Mouse (Mus musculus): ENCODE data around the gene Mtmr4.

Mtmr4 gene

DNA sequence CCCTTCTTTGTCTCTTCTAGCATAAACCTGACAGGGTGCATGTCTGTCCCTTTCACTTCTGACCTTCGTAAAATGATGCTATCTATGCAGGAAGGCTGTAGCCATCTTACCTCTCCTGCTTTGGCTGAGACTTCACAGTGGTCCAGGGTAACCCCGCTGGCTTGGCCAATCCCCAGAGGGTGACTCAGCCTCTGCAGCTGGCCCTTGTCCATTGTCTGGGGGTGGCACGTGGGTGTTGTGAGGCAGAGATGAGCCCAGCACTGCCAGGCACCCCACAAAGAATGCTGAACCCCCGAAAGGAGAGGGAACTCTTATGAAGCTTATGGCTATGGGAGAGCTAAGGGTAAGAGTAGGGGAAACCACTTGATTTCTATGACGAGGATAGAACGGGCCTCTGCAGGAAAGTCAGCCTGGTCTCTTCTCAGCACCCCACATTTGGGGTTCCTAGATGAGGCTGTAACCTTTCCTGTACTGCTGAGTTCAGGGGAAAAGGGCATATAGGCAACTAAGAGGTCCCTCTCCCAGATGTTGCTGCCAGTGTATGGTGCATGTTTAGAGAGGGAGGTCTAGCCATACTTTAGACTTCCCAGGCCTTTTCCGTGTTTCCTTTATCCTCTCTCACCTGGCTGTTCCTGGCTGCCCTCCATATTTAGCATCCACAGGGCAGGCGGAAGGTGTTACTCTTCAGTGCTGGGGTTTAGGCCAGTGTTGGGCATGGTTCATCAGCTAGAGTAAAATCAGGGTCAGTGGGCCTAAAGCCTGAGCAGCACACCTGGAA lies 9.8 kb upstream of the Mtmr4 start:
- no peak for DNase-seq (ENCODE audit: low read depth)

DNA sequence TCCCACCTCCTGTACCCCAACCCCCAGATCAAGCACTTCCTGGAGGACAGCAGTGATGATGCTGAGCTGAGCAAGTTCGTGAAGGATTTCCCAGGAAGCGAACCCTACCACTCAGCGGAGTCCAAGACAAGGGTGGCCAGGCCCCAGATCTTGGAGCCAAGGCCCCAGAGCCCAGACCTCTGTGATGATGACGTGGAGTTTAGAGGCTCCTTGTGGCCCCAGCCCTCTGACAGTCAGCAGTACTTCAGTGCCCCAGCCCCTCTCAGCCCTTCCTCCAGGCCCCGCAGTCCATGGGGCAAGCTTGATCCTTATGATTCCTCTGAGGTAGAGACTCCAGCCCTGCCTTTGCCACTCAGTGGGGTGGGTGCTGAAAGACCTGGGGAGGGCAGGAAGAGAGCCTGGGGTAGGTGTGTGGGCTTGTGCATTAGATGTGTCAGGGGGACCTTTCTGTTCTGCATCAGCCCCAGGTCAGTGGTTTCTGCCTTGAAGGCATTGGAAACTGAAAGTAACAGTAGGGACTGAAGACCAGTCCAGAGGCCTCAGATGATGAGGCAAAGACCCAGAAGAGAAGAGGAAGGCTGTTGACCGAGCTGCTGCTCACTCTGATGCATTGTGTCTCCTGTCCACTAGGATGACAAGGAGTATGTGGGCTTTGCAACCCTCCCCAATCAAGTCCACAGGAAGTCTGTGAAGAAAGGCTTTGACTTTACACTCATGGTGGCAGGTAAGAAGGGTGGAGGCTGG lies 8.5 kb upstream of the Mtmr4 start:
- no peak for DNase-seq (ENCODE audit: low read depth)

DNA sequence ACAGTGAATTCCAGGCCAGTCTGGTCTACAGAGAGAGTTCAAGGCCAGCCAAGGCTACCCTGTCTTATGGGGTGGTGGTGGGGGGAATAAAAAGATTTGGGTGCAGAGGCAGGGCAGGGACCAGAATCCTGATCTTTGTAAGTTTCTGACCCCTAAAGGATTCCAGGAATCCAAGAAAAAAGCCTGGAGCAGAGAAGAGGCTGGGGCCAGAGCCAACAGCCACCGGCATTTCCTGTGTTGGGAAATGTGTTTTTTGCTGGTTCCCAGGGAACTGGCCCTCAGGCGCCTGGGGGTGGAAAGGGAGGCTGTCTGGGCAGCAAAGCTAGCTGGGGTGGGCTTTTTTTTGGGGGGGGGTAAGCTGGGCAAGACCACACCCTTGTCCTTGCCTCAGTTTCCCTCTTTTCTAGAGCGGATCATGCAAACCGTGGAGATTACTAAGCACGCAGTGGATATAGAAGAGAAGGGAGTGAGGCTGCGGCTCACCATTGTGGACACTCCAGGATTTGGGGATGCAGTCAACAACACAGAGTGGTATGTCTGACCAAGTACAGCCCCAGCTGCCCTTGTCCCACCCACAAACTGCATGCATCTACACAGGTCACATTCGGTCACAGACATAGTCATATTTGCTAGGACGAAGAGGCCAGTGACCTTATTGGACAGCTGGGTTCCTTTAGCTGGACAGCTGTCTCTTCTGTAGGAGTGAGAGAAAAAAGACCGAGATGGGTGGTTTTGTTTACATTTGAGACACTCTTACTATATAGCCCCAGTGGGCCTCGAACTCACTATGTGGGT lies 7.1 kb upstream of the Mtmr4 start:
- no peak for DNase-seq (ENCODE audit: low read depth)

DNA sequence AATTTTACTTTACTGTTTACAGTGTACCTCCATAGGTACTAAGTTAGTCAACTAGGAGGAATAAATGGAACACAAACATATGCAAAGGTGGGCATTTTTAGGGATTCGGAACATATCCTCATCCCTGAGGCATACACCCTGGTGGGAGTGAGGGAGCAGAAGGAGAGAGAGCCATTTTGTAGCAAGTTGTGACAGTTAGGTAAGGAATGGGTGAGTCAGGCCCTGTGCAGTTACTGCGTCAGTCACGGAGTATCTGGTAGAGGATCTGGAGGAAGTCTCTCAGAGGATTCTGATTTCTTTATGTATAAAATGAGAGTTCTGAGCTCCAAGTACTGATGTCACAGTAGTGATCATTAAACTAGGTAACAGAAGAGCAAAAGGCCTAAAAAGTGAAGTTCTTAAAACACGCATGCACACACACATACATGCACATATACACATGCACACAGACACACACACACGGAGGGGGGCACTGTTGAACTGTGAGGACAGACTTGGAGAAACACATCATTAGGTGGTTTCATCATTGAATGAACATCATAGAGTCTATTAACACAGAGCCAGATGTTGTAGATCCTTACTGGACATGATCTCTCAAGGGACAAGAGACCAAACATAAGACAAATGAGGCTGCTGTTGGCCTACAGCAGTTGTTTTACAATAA lies 4.6 kb upstream of the Mtmr4 start:
- DNase-seq (ENCODE audit: low read depth), result no peak

DNA sequence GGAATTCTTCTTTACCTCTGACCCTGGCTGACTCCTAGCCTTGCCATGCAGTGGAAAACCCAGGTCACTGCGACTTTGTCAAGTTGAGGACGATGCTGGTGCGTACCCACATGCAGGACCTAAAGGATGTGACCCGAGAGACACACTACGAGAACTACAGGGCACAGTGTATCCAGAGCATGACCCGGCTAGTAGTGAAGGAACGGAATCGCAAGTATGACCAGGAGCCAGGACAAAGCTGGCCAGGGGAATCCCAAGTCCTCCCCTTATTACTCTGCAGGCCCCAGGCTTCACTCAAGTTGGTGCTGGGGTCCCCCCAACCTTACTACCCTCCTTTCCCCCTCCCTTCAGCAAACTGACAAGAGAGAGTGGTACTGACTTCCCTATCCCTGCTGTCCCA lies 2.4 kb upstream of the Mtmr4 start:
- DNase-seq (ENCODE audit: low read depth), result no peak

DNA sequence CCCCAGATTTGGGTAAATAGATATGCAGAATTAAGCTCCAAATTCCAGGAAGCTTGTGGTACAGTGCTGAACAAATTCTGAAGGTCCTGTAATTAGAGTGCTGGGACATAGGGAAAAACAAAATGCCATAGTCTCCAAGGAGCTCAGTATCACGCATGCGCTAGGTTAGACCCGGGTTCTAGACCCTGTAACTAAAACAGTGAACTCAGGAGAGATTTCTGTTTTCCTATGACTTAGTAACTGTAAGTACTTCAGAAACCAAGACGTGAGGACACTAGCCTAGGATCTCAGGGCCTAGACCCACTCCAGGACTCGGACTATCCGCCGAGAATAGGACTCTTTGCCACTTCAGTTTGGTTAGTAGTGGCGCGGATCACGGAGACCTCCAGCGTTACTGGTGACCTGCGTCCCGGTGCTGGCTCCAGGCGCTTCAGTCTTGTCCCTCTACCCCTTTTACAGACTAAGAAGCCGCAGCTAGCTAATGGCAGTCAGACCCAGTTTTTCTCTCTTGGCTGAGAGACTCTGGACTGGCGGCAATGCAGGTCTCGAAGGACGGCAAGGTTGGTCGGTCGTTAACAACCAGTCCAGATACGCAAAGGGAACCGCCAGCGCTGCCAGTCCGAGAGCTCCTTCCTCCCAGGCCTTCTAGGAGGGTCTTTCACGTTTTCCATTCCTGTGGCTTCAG lies 979 bp upstream of the Mtmr4 start:
- DNase-seq (ENCODE audit: low read depth), result peak; percentile 48

DNA sequence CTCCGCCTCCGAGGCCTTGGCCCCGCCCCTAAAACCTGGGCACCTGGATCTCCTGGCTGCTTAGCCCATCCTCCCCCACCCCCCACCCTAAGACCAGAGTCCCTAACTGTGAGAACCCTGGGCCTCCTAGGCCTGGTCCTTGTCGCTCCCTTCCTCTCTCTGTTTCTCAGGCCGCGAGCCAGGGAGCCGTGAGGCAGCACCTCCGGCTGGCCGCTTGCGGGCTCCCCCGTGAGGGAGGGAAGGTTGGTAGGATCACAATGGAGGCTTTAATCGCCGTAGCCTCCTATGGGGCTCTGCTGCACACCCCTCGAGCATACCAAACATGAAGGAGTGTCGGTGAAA lies 363 bp downstream of the Mtmr4 start:
- no peak for DNase-seq (ENCODE audit: low read depth)

DNA sequence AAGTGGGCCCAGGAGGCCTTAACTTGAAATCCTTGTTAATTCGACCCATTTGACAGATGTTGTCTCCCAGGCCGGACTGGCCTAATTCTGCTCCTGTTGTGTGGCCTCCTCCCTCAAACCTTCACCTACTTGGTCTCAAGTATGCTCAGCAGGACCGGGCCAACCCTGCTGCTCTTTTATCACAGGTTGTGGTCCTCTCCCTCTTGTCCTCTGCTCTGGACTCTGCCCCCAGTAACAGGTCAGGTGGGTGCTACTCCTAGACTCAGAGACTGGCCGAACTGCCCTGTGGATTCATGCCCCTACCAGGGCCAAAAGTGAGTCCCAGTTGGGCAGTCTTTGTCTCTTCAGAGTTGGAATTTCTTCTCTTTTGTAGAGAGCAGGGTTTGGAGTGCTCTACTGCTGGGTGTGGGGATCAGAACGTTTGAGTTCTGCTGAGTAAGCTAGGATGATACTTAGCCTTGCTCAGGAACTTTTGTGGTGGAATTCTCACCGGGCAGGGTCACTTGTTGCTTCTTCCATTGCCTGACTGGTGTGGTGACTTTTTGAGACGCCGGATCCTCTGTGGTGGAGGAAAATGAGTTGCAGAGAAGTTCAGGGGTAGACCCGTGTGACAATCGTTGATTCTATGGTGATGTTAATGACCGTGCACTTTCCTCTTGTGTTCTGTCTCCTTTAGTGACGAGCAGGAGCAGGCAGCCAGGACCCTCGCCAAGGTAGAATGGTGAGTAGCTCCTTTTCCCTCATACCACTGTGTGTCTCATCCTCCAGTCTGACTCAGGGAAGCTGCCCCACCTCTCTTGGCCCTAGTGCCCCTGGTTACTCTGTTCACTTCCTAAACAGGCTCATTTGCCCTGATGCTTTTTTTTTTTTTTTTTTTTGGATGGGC lies 994 bp downstream of the Mtmr4 start:
- peak; percentile 37 for DNase-seq (ENCODE audit: low read depth)

DNA sequence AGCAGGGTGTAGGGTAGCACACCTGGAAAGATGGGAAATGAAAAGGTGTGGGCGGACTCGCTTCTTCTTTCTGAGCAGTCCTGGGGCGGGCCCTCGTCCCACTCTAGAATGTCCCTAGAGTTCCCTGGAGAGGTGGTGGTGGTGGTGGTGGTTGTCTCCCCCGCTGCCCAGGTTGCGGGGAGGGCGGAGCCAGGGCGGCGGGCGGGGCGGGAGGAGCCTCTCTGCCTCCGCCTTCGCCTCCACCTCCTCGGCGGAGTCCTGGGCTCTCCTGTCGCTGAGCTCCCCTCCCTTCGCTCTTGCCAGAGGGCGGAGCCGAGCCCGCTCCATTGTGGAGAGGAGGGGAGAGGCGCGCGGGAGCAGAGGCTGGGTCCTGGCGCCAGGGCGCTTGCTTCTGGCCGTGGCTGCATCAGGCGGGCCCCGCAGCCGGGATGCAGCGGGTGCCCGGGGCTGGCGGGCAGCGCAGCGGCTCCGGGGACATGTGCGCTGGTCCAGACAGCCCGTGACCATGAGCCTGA lies 3.4 kb downstream of the Mtmr4 start:
- DNase-seq (ENCODE audit: low read depth), result no peak

DNA sequence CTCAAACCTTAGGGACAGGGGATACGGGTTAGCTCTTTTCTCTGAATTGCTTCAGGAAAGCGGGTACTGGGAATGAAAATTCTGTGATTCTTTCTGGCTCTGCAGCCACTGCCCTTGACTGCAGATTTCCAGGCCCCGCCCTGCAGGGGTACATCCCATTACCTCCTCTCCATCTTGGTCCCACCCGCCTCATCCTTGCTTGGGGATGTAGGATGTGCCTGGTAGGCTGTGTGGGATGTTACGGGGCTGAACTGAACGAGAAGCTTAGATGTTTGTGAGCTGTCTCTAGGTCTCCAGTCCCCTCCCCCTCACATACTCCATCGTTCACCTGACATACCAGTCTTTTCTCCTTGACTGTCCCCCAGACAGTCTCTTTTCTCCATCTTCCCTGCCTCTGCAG lies 4.0 kb downstream of the Mtmr4 start:
- no peak for DNase-seq (ENCODE audit: low read depth)

DNA sequence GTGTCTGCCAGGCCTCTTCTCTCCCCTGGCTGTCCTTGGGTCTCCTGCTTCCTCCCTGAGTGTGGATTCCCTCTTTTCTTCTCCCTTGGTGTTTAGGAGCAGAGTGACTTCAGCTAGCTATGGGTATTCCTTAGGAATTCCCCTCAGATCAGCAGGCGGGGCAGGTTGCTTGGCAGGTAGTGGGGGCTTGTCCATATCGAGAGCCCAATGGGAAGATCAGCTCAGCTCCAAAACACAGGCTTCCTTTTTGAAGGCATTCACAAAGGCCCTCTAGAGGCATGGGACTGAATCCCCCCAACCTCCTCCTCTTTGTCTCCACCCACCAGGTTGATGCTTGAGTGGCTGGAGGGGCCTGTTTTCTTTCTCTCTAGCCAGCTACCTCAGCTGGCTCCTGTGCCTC lies 4.5 kb downstream of the Mtmr4 start:
- DNase-seq (ENCODE audit: low read depth), result no peak

DNA sequence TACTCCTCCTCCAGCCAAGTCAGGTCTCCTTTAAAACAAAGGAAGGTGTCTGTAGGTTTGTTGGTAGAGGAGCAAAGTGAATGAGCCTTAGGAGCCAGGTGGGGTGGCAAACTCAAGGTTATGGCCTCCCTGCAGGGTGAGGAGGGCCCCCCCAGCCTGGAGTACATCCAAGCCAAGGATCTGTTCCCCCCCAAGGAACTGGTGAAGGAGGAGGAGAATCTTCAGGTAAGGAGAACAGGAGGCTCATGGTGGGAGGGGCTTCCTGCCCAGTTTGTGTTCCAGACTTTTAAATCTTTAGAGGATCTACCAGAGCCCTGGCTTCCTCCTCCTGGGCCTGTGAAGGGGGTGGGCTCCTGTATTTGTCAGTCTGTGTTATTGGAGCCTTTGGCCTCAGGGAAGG lies 5.1 kb downstream of the Mtmr4 start:
- no peak for DNase-seq (ENCODE audit: low read depth)

DNA sequence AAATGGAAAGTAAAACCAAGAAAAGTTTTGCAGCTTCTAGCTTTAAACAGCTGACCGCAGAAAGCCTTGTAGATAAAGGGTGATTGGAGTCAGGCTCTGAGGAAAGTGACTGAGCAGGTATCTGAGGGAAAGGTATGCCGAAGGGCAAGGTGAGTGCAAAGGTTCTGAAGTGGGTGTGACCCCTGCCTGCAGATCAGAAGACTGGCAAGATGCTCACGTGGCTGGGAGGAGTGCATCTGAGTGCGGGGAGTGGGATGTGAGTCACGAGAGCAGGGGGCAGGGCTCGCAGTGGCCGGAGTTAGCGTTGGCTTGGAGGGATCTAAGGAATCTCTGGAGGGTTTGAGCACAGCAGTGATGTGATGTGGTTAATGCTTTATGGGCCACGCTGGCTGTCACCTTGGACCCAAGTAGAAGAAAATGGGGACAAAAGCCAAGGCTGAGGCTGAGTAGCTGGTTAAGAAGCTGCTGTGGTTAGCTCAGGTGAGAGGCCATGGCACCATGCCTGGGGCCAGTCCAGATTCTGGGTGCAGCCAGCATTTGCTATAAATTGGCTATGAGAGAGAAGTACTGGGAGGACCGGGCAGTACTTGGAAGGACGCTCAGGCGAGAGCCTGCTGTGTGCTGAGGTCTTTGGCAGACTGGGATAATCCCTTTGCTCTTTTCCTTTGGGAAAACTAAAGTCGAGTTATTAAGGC lies 7.6 kb downstream of the Mtmr4 start:
- no peak for DNase-seq (ENCODE audit: low read depth)

DNA sequence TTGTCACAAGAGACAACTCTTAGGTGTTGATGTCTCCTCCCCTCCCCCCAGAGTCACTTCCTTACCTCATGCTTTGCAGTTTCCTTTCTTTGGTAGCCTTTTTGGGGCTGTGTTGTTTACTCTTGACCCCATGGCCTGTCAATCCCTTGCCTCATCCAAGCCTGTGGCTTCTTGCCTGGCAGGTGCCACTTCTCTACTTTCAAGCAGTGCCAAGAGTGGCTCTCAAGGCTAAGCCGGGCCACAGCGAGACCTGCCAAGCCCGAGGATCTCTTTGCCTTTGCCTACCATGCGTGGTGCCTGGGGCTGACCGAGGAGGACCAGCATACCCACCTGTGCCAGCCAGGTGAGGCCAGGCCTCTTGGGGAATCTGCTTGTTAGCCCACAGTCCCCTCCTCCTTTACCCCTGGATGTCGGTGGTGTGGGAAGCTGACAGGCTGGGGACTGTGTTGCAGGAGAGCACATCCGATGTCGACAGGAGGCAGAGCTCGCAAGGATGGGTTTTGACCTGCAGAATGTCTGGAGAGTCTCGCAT lies 8.4 kb downstream of the Mtmr4 start:
- no peak for DNase-seq (ENCODE audit: low read depth)

DNA sequence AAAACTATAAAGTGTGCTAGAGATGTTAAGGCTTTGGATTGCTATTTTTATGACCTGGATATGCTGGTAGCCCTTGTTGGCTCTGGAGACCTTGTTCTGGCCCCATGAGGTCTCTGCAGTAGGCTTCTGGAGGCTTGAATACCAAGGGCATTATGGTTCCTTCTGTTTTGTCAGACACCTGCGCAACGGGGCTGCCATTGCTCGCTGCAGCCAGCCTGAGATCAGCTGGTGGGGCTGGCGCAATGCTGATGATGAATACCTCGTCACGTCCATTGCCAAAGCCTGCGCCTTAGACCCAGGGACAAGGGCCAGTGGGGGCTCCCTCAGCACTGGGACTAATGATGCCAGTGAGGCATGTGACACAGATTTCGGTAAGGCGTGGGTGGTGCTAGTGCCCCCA lies 10.3 kb downstream of the Mtmr4 start:
- DNase-seq (ENCODE audit: low read depth), result no peak

DNA sequence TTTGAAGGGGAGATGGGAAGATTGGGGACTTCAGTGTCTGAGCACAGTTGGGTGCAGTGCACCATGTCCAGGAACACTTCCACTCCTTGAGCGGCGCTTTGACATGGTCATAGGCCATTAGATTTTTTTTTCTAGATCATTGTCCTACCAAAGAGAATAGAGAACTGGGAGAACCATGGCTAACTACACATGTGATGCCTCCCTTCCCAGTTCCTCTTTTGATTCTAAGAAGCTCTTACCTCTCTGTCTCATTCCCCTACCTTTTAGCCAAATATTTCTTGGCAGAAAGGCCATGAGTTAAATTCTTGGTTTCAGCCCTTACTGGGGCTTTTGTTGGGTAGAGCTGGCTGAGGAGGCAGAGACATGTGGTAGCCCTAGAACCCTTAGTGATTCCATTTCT lies 11.6 kb downstream of the Mtmr4 start:
- no peak for DNase-seq (ENCODE audit: low read depth)

DNA sequence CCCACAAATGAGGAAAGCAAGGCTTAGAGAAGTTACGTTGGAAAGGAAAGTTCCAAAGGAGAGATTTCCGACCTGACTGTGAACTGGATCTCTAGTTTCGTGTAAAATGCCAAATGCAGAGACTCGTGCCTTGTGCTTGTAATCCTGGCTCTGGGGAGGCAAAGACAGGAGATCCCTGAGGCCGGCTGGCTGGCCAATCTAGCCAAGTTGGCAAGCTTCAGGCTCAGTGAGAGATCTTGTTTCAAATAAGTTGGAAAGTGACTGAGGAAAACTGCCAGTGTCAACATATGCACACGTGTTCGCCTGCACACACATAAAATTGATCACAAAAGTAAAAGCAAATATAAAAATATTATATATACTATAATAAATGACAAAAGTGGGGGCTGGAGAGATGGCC lies 17.3 kb downstream of the Mtmr4 start:
- no peak for DNase-seq (ENCODE audit: low read depth)

DNA sequence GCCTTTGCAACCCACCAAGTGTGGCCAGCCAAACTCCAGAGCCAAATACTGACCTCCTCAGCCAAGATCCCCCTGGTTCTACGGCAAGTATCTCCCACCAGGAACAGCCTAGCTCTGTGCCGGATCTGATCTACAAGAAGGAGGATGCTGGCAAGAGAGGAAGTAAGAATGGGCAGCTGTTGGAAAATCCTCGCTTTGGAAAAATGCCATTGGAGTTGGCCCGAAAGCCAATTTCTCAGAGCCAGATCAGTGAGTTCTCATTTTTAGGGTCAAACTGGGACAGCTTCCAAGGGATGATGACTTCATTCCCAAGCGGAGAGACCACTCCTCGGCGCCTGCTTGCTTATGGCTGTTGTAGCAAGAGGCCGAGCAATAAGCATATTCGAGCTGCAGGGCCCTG lies 19.6 kb downstream of the Mtmr4 start:
- no peak for DNase-seq (ENCODE audit: low read depth)

DNA sequence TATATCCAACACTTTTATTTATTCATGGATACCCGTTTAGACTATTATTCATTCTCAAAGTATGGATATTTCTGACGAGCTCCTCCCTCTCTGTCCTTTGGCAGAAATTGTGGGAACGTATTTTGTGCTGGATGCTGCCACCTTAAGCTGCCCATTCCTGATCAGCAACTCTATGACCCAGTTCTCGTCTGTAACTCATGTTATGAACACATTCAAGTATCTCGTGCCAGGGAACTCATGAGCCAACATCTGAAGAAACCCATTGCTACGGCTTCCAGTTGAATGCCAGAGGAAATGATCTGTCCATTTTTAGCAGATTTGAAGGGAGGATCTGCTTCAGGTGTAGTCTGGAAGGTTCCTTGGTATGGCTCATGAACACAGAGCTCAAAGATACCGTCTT lies 22.0 kb downstream of the Mtmr4 start:
- no peak for DNase-seq (ENCODE audit: low read depth)

DNA sequence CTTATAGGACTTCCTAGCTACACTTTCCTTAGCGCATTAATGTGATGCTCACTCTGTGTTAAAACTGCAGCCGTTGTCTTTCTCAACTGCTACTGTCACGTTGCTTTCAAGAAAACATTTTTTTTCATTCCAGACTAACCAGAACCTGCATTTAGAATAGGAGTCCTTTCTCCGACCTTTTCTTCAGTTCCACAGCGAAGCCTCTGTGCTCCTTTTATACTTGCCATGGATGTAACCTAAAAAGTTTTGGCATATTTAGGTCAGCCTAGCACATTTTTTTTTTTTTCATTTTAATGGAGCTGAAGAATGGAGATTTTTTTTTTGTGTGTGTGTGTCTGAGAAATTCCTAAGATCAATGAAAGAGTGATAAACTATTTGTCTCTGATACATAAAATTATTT lies 23.6 kb downstream of the Mtmr4 start:
- DNase-seq (ENCODE audit: low read depth), result no peak

Measured in 416B (cell line).